Mouse (Mus musculus) adrenal gland, adult 10 weeks (tissue): Measurements from ENCODE around the gene Olfr1467. TPM values are rescaled to one million over a fixed set of nuclear protein-coding genes. Genes with fewer than 3 reads are reported as not detected.

ENCODE experiments used
- polyA plus RNA-seq: library from polyadenylated mRNA; stranded (reverse); fragments of 350-450 nt; fragmentation: Illumina TruSeq; extraction: RNeasy Lipid Tissue Mini Kit (QIAGEN cat#74804); gene quantifications from one replicate; pipeline ENCODE4 v1.2.3, GENCODE M21; 2014; ENCODE audit warnings: low read depth, low replicate concordance

Olfr1467 gene
- not detected for polyA plus RNA-seq

GRCm38 (mm10) chr19:13361936-13362335, at the start of gene Olfr1467:
Gene Olfr1467 (plus strand): TSS chr19:13362236.

DNA sequence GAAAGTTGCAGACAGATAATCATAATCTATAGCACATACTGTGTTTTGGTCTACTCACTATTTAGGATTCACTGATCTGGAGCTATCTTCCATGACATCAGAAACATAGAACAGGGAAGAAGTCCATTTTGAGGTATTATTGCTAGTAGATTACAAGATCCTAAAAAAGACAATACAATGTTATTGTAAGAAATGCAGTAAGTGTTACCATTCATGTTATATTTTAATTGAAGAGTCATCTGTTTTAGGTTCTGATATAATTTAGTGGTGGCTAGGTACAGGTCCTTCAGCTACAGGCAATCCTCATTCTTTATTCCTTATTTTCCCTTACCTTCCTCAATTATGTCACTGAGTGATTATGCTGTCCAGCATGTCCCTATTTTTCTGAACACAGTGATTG, 46.6 kb upstream of the Olfr1467 start, which contains the start of gene Olfr1465:
TSS of gene Olfr1465 (minus strand) at position 101 of the 400 bp plus-strand sequence.

DNA sequence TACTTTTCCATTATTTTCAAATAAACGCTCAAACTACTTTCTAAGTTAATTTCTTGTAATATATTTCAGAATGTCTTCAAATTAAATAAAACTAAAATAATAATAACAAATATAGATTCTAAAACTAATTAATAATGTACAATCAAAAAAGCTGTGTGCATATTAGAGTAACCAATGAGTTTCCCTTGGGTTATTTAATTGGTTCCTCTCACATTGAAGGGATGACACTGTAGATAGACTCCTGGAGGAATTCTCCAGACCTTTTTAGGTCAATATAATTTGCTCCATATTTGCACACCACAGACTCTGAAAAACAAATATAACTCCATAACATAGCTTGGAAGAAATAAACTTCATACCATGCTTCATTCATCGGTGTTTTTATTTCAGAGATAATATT, 23.5 kb upstream of the Olfr1467 start, which contains the start of gene Olfr1466:
TSS of gene Olfr1466 (plus strand) at position 301 of the 400 bp plus-strand sequence.

GRCm38 (mm10) chr19:13407549-13407948, 45.5 kb downstream of the Olfr1467 start, which contains the start of gene Olfr1469:
Gene Olfr1469 (plus strand): TSS chr19:13407849.

Other genes starting within 250 kb of the Olfr1467 start
- gene Olfr1459, start 212.7 kb upstream of the Olfr1467 start, polyA plus RNA-seq, result not detected
- not detected for gene Olfr1461, start 199.2 kb upstream of the Olfr1467 start, polyA plus RNA-seq
- gene Olfr1462, start 176.5 kb upstream of the Olfr1467 start, polyA plus RNA-seq, result not detected
- not detected for gene Olfr1463, start 130.9 kb upstream of the Olfr1467 start, polyA plus RNA-seq
- not detected for gene Olfr1465, start 46.7 kb upstream of the Olfr1467 start, polyA plus RNA-seq
- not detected for gene Olfr1466, start 23.4 kb upstream of the Olfr1467 start, polyA plus RNA-seq
- gene Olfr1469, start 45.6 kb downstream of the Olfr1467 start, polyA plus RNA-seq, result not detected
- gene Olfr1471, start 81.2 kb downstream of the Olfr1467 start, polyA plus RNA-seq, result not detected
- not detected for gene Olfr1472, start 93.8 kb downstream of the Olfr1467 start, polyA plus RNA-seq
- not detected for gene Olfr1474, start 107.3 kb downstream of the Olfr1467 start, polyA plus RNA-seq
- not detected for gene Olfr1475, start 118.0 kb downstream of the Olfr1467 start, polyA plus RNA-seq
- gene Olfr1477, start 138.3 kb downstream of the Olfr1467 start, polyA plus RNA-seq, result not detected
- not detected for gene Olfr1480, start 165.7 kb downstream of the Olfr1467 start, polyA plus RNA-seq
- not detected for gene Olfr1484, start 221.3 kb downstream of the Olfr1467 start, polyA plus RNA-seq